Mouse (Mus musculus): ENCODE data around the gene Cryzl2. TPM values are rescaled to one million over a fixed set of nuclear protein-coding genes. Genes with fewer than 3 reads are reported as not detected.
A peak's percentile ranks its signal among the peaks of the same experiment; 100 is the strongest.

The Cryzl2 gene
- polyA plus RNA-seq, 1 experiment from 2014 or later = 8.3 TPM

GRCm38 (mm10) chr1:157506995-157507595 lies 48.7 kb downstream of the Cryzl2 start:
- 66% methylated on average over 4 of the region's 4 CpGs for WGBS
- DNase-seq (ENCODE audit: low spot score, missing footprints) (no peak), ATAC-seq (ENCODE audit: low FRiP score) (no peak)
- no peaks in the 10 kb centered on the region for H3K9me3 ChIP-seq (ENCODE audit: control insufficient read depth, low read length)
- H3K4me3 ChIP-seq (ENCODE audit: low read depth, low read length) = no peak overlapping the region
- H3K27me3 ChIP-seq (ENCODE audit: control insufficient read depth, insufficient read depth, low read length) = no peaks in the 10 kb centered on the region
- H3K4me2 ChIP-seq = no peak overlapping the region
- H3K4me1 ChIP-seq (ENCODE audit: control insufficient read depth, insufficient read depth, low read length) = no peaks in the 10 kb centered on the region; the same call in 1 of the 2 replicates
- no peaks in the 10 kb centered on the region for H3K36me3 ChIP-seq (ENCODE audit: control insufficient read depth, insufficient read depth, low read length)
- H3K27ac ChIP-seq (ENCODE audit: low read depth, low read length) = no peak overlapping the region
- H3K9ac ChIP-seq (ENCODE audit: low read length) = no peak overlapping the region

- no peaks in the 10 kb centered on the region; the same call in 1 of the 2 replicates for H3K4me1 ChIP-seq (ENCODE audit: control insufficient read depth, insufficient read depth, low read length)
- H3K27ac ChIP-seq (ENCODE audit: low read depth, low read length) = no peak overlapping the region
- H3K4me2 ChIP-seq = no peak overlapping the region
- H3K9me3 ChIP-seq (ENCODE audit: control insufficient read depth, low read length) = no peaks in the 10 kb centered on the region
- no peaks in the 10 kb centered on the region for H3K27me3 ChIP-seq (ENCODE audit: control insufficient read depth, insufficient read depth, low read length)
- DNase-seq (ENCODE audit: low spot score, missing footprints) (no peak), ATAC-seq (ENCODE audit: low FRiP score) (no peak)
- H3K4me3 ChIP-seq (ENCODE audit: low read depth, low read length) = no peak overlapping the region
- no peaks in the 10 kb centered on the region for H3K36me3 ChIP-seq (ENCODE audit: control insufficient read depth, insufficient read depth, low read length)
- H3K9ac ChIP-seq (ENCODE audit: low read length) = no peak overlapping the region
- 58% methylated on average over 5 of the region's 5 CpGs for WGBS
Observed at GRCm38 (mm10) chr1:157507814-157508213, 49.4 kb downstream of the Cryzl2 start.

- WGBS = 83% methylated on average over 11 of the region's 11 CpGs
- no peak overlapping the region for H3K9ac ChIP-seq (ENCODE audit: low read length)
- H3K4me1 ChIP-seq (ENCODE audit: control insufficient read depth, insufficient read depth, low read length) = no peaks in the 10 kb centered on the region
Observed at GRCm38 (mm10) chr1:157512690-157513448, 54.5 kb downstream of the Cryzl2 start.

GRCm38 (mm10) chr1:157513559-157513958 lies 55.2 kb downstream of the Cryzl2 start:
- 85% methylated on average over 9 of the region's 9 CpGs for WGBS
- no peaks in the 10 kb centered on the region for H3K36me3 ChIP-seq (ENCODE audit: control insufficient read depth, insufficient read depth, low read length)
- no peak for DNase-seq (ENCODE audit: low spot score, missing footprints)
- H3K4me1 ChIP-seq (ENCODE audit: control insufficient read depth, insufficient read depth, low read length) = no peaks in the 10 kb centered on the region
- H3K27ac ChIP-seq (ENCODE audit: low read depth, low read length) = no peak overlapping the region
- no peak overlapping the region for H3K4me2 ChIP-seq
- no peaks in the 10 kb centered on the region for H3K27me3 ChIP-seq (ENCODE audit: control insufficient read depth, insufficient read depth, low read length)
- H3K4me3 ChIP-seq (ENCODE audit: low read depth, low read length) = no peak overlapping the region
- H3K9me3 ChIP-seq (ENCODE audit: control insufficient read depth, low read length) = no peaks in the 10 kb centered on the region
- H3K9ac ChIP-seq (ENCODE audit: low read length) = no peak overlapping the region
- ATAC-seq (ENCODE audit: low FRiP score) = no peak

More at GRCm38 (mm10) chr1:157512690-157513448, 54.5 kb downstream of the Cryzl2 start:
- no peaks in the 10 kb centered on the region for H3K27me3 ChIP-seq (ENCODE audit: control insufficient read depth, insufficient read depth, low read length)
- no peak for ATAC-seq (ENCODE audit: low FRiP score)
- H3K36me3 ChIP-seq (ENCODE audit: control insufficient read depth, insufficient read depth, low read length) = no peaks in the 10 kb centered on the region
- H3K4me2 ChIP-seq = no peak overlapping the region
- DNase-seq (ENCODE audit: low spot score, missing footprints) = peak; percentile 31
- no peak overlapping the region for H3K4me3 ChIP-seq (ENCODE audit: low read depth, low read length)
- H3K27ac ChIP-seq (ENCODE audit: low read depth, low read length) = no peak overlapping the region
- H3K9me3 ChIP-seq (ENCODE audit: control insufficient read depth, low read length) = no peaks in the 10 kb centered on the region

DNA sequence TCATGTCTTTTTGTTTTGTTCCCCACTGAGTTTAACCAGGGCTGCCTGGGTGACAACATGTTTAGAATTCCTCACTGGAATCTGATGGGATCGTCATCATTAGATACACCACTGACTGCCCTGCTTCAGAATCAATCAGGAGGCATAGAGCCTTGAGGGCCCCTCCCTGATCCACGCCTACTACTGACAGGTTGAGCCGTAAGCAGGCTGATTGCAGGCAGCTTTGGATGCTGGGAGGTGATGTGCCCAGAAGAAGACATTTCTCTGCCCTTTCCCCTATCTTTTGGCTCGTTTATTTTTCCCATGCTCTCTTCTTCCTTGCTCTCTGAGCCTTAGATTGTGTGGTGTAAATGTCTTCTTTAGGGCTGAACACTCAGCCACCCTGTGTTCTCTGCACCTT lies 55.9 kb downstream of the Cryzl2 start:
- Histone ChIP-seq H3K9me3 (ENCODE audit: control insufficient read depth, low read length) (no peaks in the 10 kb centered on the region), H3K4me1 (ENCODE audit: control insufficient read depth, insufficient read depth, low read length) (no peaks in the 10 kb centered on the region), H3K4me3 (ENCODE audit: low read depth, low read length) (no peak overlapping the region), H3K27me3 (ENCODE audit: control insufficient read depth, insufficient read depth, low read length) (no peaks in the 10 kb centered on the region), H3K9ac (ENCODE audit: low read length) (no peak overlapping the region), H3K27ac (ENCODE audit: low read depth, low read length) (no peak overlapping the region), H3K4me2 (no peak overlapping the region), H3K36me3 (ENCODE audit: control insufficient read depth, insufficient read depth, low read length) (no peaks in the 10 kb centered on the region)
- DNase-seq (ENCODE audit: low spot score, missing footprints) (no peak), ATAC-seq (ENCODE audit: low FRiP score) (no peak)
- WGBS = 77% methylated on average over 4 of the region's 4 CpGs

- ATAC-seq (ENCODE audit: low FRiP score) (no peak), DNase-seq (ENCODE audit: low spot score, missing footprints) (peak; percentile 31)
- Histone ChIP-seq H3K4me2 (no peak overlapping the region), H3K9me3 (ENCODE audit: control insufficient read depth, low read length) (no peaks in the 10 kb centered on the region), H3K4me1 (ENCODE audit: control insufficient read depth, insufficient read depth, low read length) (no peaks in the 10 kb centered on the region), H3K27ac (ENCODE audit: low read depth, low read length) (no peak overlapping the region), H3K27me3 (ENCODE audit: control insufficient read depth, insufficient read depth, low read length) (no peaks in the 10 kb centered on the region), H3K36me3 (ENCODE audit: control insufficient read depth, insufficient read depth, low read length) (no peaks in the 10 kb centered on the region), H3K9ac (ENCODE audit: low read length) (no peak overlapping the region), H3K4me3 (ENCODE audit: low read depth, low read length) (no peak overlapping the region)
- WGBS = 84% methylated on average over 8 of the region's 8 CpGs
Observed at GRCm38 (mm10) chr1:157516838-157517808, 58.7 kb downstream of the Cryzl2 start.

GRCm38 (mm10) chr1:157518111-157518523 lies 59.7 kb downstream of the Cryzl2 start:
- no peak for ATAC-seq (ENCODE audit: low FRiP score)
- peak; percentile 14 for DNase-seq (ENCODE audit: low spot score, missing footprints)
- Histone ChIP-seq H3K36me3 (ENCODE audit: control insufficient read depth, insufficient read depth, low read length) (no peaks in the 10 kb centered on the region), H3K4me1 (ENCODE audit: control insufficient read depth, insufficient read depth, low read length) (no peaks in the 10 kb centered on the region), H3K27ac (ENCODE audit: low read depth, low read length) (no peak overlapping the region), H3K27me3 (ENCODE audit: control insufficient read depth, insufficient read depth, low read length) (no peaks in the 10 kb centered on the region), H3K4me3 (ENCODE audit: low read depth, low read length) (no peak overlapping the region), H3K9me3 (ENCODE audit: control insufficient read depth, low read length) (no peaks in the 10 kb centered on the region), H3K4me2 (no peak overlapping the region), H3K9ac (ENCODE audit: low read length) (no peak overlapping the region)
- WGBS = 73% methylated on average over 4 of the region's 4 CpGs

GRCm38 (mm10) chr1:157519396-157519795 lies 61.0 kb downstream of the Cryzl2 start:
- H3K27me3 ChIP-seq (ENCODE audit: control insufficient read depth, insufficient read depth, low read length) = no peaks in the 10 kb centered on the region
- no peak overlapping the region for H3K27ac ChIP-seq (ENCODE audit: low read depth, low read length)
- no peaks in the 10 kb centered on the region for H3K36me3 ChIP-seq (ENCODE audit: control insufficient read depth, insufficient read depth, low read length)
- no peak overlapping the region for H3K4me3 ChIP-seq (ENCODE audit: low read depth, low read length)
- 88% methylated on average over 2 of the region's 2 CpGs for WGBS
- H3K9ac ChIP-seq (ENCODE audit: low read length) = no peak overlapping the region
- H3K9me3 ChIP-seq (ENCODE audit: control insufficient read depth, low read length) = no peaks in the 10 kb centered on the region
- H3K4me2 ChIP-seq = no peak overlapping the region
- no peaks in the 10 kb centered on the region for H3K4me1 ChIP-seq (ENCODE audit: control insufficient read depth, insufficient read depth, low read length)
- ATAC-seq (ENCODE audit: low FRiP score) (no peak), DNase-seq (ENCODE audit: low spot score, missing footprints) (peak; percentile 49)

Measured in midbrain, embryonic 11.5 days (tissue).